Mouse (Mus musculus): Measurements from ENCODE around the gene Pheta2.
"Not testable (repeated sequence)": the region's sequence is repeated elsewhere in the genome, so short reads cannot be mapped to it uniquely, and the experiment has no call there.

Pheta2 gene

DNA sequence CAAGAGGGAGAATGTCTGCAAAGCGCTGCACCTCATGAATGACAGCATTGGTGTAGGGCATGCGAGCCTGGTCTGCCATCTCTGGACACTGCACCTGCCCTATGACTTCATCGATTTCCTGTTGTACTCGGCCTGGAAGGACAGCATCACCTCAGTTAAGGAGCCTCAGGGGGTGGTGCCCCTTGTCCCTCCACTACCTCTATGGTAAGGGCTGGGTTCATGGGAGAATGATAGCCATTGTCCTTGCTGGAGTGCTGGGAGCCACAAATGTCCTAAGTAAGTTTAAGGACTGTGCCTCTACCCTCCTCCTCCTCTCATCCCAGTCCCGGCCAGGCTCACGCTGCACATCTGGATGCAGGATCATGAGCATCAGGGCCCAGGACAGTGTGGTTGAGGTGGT lies 33.7 kb downstream of the Pheta2 start:
- no peak for DNase-seq

DNA sequence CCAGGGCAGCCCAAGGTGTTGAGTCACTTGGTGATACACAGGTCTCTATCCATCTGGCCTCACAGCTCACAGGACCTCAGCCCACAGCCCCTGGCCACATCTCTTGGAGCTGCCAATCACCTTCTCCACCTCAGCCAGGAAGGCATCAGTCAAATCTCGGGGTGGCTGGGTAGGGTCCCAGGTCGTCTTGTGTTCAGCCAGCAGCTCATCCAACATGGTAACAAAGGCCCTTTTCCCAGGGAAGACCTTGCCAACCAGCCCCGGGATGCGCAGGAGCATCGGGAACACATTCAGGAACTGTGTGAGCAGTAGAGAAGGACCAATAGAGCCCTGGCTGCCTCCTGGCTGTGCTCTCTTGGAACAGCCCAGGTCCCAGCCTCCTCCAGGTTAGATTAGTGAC lies 34.2 kb downstream of the Pheta2 start:
- no peak for DNase-seq

DNA sequence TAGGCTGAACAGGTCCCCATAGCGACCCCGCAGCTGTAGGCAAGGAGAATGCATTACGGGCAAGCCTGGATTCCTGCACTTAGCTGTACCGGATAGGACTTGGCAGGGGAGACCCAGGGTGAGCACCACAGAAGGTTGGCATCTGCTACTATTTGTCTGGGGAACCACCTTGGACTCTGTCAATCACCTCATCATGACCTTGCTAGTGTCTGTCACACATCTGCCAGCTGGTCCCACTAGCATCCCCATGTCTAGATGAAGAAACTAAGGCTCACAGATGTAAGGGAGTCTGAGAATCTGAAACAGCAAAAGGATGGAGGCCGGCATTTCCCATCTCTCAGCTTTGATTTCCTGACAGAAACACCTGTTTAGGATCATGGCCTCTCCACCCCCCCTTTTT lies 35.7 kb downstream of the Pheta2 start:
- no peak for DNase-seq

DNA sequence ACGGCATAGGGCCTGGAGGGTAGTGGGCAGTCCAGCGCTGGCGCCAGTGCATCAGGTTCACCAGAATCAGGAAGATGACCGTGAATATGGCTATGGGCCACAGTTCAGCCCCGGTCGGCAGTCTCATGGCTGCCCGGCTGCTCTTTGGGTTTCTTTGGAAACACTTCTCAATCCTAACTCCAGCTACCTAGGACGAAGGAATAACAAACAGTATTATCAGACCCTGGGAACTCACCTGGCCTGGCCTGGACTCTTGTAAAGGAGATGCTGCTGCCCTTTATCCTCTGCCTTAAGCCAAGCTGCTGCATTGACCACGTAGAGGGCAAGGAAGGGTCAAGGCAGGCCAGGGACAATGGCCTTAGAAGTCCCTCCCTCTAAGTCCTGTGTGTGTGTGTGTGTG lies 37.1 kb downstream of the Pheta2 start:
- no peak for DNase-seq

DNA sequence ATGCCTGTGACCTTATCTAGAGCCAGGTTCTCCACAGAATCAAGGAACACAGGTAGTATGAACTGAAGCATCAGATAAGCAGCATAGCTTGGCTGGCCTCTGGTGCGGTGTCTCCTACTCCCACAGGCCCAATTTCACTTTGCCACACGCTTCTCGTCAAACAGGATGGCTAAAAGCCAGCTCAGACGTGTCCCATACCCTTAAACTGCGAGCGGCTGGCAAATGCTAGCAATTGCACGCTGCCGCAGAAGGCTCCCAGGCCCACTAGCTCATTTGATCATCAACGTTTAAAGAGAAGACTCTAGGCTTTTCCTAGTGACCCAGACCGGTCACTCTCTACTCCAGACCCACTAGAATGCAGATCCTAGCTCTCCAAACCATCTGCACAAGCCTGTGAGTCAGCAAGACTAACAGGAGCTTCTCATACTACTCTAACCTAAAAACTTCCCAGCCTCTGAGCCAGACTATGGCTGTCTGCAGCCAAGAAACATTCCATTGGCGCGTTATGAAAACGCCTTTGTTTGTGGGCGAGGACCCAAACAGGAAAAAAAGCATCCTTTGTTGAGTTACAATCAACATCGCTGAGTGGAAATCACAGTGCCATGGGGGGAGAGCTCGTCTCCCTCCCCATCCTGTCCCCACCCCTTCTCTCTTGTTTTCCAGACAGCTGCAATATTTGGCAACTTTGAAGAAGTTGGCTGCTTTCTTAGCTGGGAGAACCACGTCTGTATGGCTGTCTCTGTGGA lies 37.8 kb downstream of the Pheta2 start:
- no peak for DNase-seq

DNA sequence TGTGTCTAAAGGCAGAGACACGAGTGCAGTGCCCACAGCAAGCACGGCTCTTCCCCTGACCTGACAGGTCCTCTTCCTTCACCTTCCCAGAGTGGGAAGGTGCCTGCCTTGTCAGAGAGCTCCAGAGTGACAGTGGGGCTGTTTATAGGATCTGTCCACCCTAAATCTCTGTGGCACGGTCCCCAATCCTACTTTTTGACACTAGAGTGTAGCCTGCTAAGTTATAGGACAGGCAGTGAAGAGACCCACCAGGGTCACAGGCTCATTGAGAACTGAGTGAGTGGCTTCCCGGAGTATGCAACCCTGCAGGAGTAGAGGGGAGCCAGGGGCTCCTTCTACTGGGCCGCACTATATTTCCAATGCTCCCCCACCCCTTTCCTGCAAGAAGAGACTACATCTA lies 39.0 kb downstream of the Pheta2 start:
- no peak for DNase-seq

DNA sequence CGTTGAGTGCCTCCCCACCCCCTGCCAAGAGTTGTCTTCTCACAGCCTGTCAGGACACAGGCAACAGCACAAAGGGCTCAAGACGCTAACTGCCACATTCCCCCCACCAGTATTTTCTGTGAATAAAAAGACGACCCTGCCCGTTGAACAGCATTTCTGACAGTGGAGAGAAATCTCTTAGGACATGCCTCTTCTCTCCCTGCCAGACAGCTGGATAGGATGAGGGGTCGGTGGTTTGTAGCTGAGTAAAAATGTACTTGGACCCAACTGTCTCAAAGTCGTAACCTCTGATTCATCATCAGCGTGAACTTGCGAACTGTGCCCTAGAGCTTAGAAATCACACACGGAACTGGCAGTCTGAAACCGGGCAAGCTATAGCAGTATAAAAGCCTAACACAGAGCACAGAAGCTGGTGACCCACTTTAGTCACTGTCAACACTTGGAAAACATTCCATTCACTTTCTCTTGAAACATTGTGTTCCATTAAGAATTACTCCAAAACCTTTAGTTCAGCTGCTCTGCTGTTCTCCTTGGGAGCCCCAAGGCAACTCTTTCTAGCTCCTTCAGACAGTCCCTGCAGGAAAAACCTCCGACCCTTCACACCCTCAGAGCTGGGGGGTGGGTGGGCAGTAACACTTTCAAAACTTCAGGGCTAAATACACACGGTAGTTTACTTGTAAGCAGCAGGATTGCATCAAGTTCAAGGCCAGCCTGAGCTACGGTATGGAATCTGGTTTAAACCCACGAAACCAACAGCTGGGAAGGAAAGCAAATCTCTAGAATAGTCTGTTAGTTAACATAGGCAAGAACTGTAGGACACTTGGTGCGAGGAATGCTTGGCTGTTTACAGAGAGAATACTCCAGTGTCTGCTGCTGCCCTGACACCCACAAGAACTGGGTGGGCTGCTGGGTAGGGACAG lies 39.8 kb downstream of the Pheta2 start:
- DNase-seq = no peak

DNA sequence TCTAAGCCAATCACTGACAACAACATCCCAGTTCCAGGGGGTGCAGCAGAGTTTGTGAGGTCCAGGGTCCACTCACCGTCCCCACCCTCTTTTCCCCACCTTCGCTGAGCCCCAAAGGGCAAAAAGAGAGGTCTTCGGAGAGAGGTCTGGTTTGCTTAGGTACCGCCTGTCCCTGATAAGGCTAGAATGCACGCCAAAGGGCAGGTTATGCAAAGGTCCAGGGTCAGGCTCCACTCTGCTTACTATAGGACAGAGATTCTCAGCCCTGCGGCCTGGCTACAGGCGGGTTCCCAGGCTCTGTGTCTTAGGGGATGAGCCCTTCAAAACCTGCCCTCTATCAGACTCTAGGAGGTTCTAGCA lies 40.7 kb downstream of the Pheta2 start:
- DNase-seq = no peak

DNA sequence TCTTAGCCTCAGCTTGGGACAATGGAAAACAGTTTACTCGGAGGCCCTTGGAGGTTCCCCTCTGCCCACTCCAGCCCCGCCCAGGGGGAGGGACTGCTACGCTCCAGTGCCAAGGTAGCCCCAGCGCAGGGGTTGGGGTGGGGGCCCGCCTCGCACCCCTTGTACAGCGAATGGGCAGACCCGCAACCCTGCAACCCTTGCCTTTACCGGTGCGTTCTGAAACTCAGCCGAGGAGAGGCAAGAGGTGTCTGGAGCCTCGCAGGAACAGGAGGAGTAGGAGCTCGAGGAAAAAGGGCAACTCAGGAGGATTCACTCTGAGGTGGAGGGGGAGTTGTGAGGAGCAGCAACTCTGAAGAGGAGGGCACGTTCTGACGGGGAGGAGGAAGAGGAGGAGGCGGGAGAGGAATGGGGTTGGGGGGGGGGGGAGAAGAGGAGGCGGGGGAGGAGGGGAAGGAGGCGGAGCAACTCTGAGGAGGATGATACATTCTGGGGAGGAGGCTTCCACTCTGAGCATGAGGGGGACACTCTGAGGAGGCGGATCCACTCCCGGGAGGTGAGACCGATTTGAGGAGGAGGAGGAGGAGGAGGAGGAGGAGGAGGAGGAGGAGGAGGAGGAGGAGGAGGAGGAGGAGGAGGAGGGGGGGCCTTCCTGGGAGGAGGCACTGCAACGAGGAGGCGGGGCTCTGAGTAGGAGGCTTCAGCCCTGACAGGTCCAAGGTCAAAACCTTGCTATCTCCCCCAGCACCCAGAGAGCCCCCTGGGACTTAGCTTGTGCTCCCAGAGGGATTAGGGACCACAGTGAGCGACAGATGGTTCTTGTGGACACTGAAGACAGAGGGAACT lies 41.4 kb downstream of the Pheta2 start, which contains the start of gene Cyp2d22:
TSS of gene Cyp2d22 (minus strand) at position 390 of the 843 bp plus-strand sequence.
- peak; percentile 52 for DNase-seq

DNA sequence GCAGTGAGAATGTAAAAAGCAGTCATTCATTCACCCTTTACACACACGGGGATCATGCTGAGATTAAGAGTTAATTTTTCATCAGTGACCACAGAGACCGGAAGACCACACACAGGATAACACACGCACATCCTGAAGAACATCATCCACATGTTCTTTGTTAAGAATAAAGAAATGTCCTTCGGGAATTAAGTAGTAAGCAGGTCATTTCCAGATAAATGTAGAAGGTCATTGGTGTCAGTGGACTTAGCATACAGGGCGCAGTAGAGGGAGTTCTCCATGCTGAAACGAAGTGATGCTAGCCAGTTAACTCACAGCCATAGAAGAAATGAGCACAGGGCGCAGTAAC lies 41.9 kb downstream of the Pheta2 start:
- no peak for DNase-seq

DNA sequence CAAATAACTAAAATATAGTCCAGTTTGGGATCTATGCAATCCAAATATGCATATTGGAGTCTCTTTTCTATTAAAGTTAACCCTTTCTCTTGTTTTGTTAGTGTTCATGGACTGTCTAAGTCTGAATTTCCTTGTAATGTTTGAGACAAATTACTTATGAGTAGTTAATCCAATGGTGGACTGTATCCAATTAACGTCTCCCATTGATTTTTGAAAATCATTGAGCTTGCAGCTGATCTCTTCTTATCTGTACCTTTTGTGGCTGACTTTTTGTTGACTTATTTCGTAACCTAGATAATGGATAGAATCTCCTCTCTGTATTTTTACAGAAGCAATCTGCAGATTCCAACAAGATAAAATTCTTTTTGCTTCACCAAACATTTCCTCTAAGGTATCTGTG lies 43.7 kb downstream of the Pheta2 start:
- DNase-seq = no peak

DNA sequence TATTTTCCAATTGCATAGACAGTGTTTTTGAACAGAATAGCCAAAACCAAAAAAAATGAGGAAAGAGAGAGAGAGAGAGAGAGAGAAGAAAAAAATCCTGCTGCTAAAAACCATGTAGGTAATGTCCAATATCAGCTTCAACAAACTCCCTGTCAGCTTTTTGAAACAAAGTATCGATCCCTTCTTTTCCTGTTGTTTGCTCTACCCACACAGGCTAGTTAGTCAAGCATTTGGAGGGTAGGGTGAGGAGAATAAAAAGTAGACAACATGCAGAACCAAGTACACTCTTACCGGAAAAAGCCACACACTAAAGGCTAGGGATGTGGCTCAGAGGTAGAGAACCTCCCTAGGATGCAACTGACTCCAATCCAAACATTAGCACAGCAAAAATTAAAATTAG lies 47.0 kb downstream of the Pheta2 start:
- no peak for DNase-seq

DNA sequence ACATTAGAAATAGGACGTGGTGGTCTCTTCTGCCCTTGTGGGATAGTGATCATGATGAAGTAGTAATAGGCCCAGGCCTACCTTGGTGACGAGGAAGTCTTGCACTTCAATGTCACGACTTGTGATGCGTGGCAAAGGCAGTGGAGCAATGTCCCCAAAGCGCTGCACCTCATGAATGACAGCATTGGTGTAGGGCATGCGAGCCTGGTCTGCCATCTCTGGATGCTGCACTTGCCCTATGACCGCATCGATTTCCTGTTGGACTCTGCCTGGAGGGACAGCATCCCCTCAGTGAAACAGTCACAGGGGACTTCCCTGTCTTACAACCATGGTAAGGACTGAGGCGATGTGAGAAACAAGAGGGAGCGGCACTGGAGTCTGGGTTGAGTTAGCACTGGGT lies 51.2 kb downstream of the Pheta2 start:
- not testable (repeated sequence) for DNase-seq

DNA sequence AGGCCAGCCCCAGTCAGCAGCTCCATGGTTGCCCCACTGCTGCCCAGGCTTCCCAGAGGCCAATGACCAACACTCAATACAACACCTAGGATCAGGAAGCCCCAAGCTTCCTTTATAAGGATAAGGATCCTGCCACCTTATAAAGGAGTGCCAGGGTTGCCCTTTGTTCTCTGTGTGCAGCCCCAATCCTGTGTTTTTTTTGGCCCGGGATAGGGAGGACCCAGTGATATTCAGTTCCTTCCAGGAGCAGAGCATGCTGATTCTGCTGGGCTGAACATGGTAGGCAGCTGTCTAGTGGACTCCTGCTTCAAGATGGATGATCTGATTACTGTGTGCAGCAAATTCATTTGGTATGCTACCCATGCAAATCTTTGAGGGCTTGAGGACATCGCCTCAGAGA lies 55.2 kb downstream of the Pheta2 start, which contains the start of gene Cyp2d11:
TSS of gene Cyp2d11 (minus strand) at position 101 of the 400 bp plus-strand sequence.
- not testable (repeated sequence) for DNase-seq
